Mouse (Mus musculus): ENCODE measurements around the gene Ccr1.

The Ccr1 gene

GRCm38 (mm10) chr9:123928759-123929246 lies 39.7 kb downstream of the Ccr1 start:
- DNase-seq (ENCODE audit: low read depth in 1 of 2, low spot score in 2 of 2): peak; percentile 62 to 71

GRCm38 (mm10) chr9:123928118-123928758 lies 40.3 kb downstream of the Ccr1 start:
- DNase-seq (ENCODE audit: low read depth in 1 of 2, low spot score in 2 of 2): peak; percentile 72 to 76

- no peak for DNase-seq (ENCODE audit: low read depth in 1 of 2, low spot score in 2 of 2)
Observed at GRCm38 (mm10) chr9:123927281-123927960, 41.1 kb downstream of the Ccr1 start.

GRCm38 (mm10) chr9:123926041-123926440 lies 42.5 kb downstream of the Ccr1 start:
- DNase-seq (ENCODE audit: low read depth in 1 of 2, low spot score in 2 of 2): peak in 1 of 2 experiments; percentile 44

- DNase-seq (ENCODE audit: low read depth in 1 of 2, low spot score in 2 of 2): peak; percentile 75 to 91
Observed at GRCm38 (mm10) chr9:123925101-123925946, 43.2 kb downstream of the Ccr1 start.

- DNase-seq (ENCODE audit: low read depth in 1 of 2, low spot score in 2 of 2): peak; percentile 85 to 96
Observed at GRCm38 (mm10) chr9:123924589-123925066, 43.9 kb downstream of the Ccr1 start.

GRCm38 (mm10) chr9:123924035-123924434 lies 44.5 kb downstream of the Ccr1 start:
- DNase-seq (ENCODE audit: low read depth in 1 of 2, low spot score in 2 of 2): peak; percentile 69 to 86

- DNase-seq (ENCODE audit: low read depth in 1 of 2, low spot score in 2 of 2): peak in 1 of 2 experiments; percentile 62
Observed at GRCm38 (mm10) chr9:123923146-123923991, 45.1 kb downstream of the Ccr1 start.

All from monocyte, adult 2 months (primary cell).